Mouse (Mus musculus): Measurements from ENCODE around the gene Hspa2. TPM values are rescaled to one million over a fixed set of nuclear protein-coding genes. Genes with fewer than 3 reads are reported as not detected.

The Hspa2 gene
- total RNA-seq, 2 experiments from 2014 or later: 114 to 117 TPM

GRCm38 (mm10) chr12:76370831-76371571 is 33.0 kb upstream of the Hspa2 start:
- DNase-seq (ENCODE audit: low spot score in 2 of 2): peak; percentile 53
- TF ChIP-seq CTCF (conservative IDR thresholded peaks at IDR 0.05): peak; percentile 41

GRCm38 (mm10) chr12:76372046-76372445 is 31.9 kb upstream of the Hspa2 start:
- H3K27ac ChIP-seq: peak overlapping the region; percentile 99
- no peak for DNase-seq (ENCODE audit: low spot score in 2 of 2)
- peak overlapping the region; percentile 90 for H3K4me3 ChIP-seq
- TF ChIP-seq CTCF (conservative IDR thresholded peaks at IDR 0.05): no peak

More at GRCm38 (mm10) chr12:76370831-76371571, 33.0 kb upstream of the Hspa2 start:
- Histone ChIP-seq H3K27ac (peak overlapping the region; percentile 99), H3K4me3 (peak overlapping the region; percentile 90)

GRCm38 (mm10) chr12:76372881-76373818 is 30.8 kb upstream of the Hspa2 start:
- TF ChIP-seq CTCF (conservative IDR thresholded peaks at IDR 0.05): peak; percentile 39
- no peak for DNase-seq (ENCODE audit: low spot score in 2 of 2)
- Histone ChIP-seq H3K27ac (peak overlapping the region; percentile 7; the same call in 1 of the 2 replicates), H3K4me3 (no peak overlapping the region)

GRCm38 (mm10) chr12:76373991-76374390 is 30.0 kb upstream of the Hspa2 start:
- Histone ChIP-seq H3K4me3 (no peak overlapping the region), H3K27ac (0 out of 2 replicates have a peak overlapping the region, but pooled peaks have one; percentile 7)
- TF ChIP-seq CTCF (conservative IDR thresholded peaks at IDR 0.05): no peak
- DNase-seq (ENCODE audit: low spot score in 2 of 2): no peak

GRCm38 (mm10) chr12:76374911-76375310 is 29.1 kb upstream of the Hspa2 start:
- TF ChIP-seq CTCF (conservative IDR thresholded peaks at IDR 0.05): no peak
- Histone ChIP-seq H3K27ac (no peak overlapping the region), H3K4me3 (no peak overlapping the region)
- DNase-seq (ENCODE audit: low spot score in 2 of 2): no peak

GRCm38 (mm10) chr12:76375506-76375905 is 28.5 kb upstream of the Hspa2 start:
- TF ChIP-seq CTCF (conservative IDR thresholded peaks at IDR 0.05): no peak
- no peak for DNase-seq (ENCODE audit: low spot score in 2 of 2)

GRCm38 (mm10) chr12:76376649-76377048 is 27.3 kb upstream of the Hspa2 start:
- no peak for DNase-seq (ENCODE audit: low spot score in 2 of 2)
- H3K27ac ChIP-seq: peak overlapping the region; percentile 79; the same call in 1 of the 2 replicates
- TF ChIP-seq CTCF (conservative IDR thresholded peaks at IDR 0.05): peak; percentile 79
- no peak overlapping the region for H3K4me3 ChIP-seq

More at GRCm38 (mm10) chr12:76375506-76375905, 28.5 kb upstream of the Hspa2 start:
- Histone ChIP-seq H3K27ac (no peak overlapping the region), H3K4me3 (no peak overlapping the region)

GRCm38 (mm10) chr12:76377059-76377458 is 26.9 kb upstream of the Hspa2 start:
- no peak overlapping the region for H3K4me3 ChIP-seq
- no peak for TF ChIP-seq CTCF (conservative IDR thresholded peaks at IDR 0.05)
- peak overlapping the region; percentile 79; the same call in 1 of the 2 replicates for H3K27ac ChIP-seq
- no peak for DNase-seq (ENCODE audit: low spot score in 2 of 2)

- H3K4me3 ChIP-seq: no peak overlapping the region
- peak overlapping the region; percentile 79 for H3K27ac ChIP-seq
- DNase-seq (ENCODE audit: low spot score in 2 of 2): no peak
- no peak for TF ChIP-seq CTCF (conservative IDR thresholded peaks at IDR 0.05)
Observed at GRCm38 (mm10) chr12:76377726-76378125, 26.2 kb upstream of the Hspa2 start.

- no peak overlapping the region for H3K4me3 ChIP-seq
- peak overlapping the region; percentile 79; the same call in 1 of the 2 replicates for H3K27ac ChIP-seq
- no peak for DNase-seq (ENCODE audit: low spot score in 2 of 2)
- no peak for TF ChIP-seq CTCF (conservative IDR thresholded peaks at IDR 0.05)
Observed at GRCm38 (mm10) chr12:76378556-76378955, 25.4 kb upstream of the Hspa2 start.

- Histone ChIP-seq H3K27ac (no peak overlapping the region), H3K4me3 (no peak overlapping the region)
- no peak for TF ChIP-seq CTCF (conservative IDR thresholded peaks at IDR 0.05)
- no peak for DNase-seq (ENCODE audit: low spot score in 2 of 2)
Observed at GRCm38 (mm10) chr12:76380151-76380550, 23.8 kb upstream of the Hspa2 start.

GRCm38 (mm10) chr12:76385342-76385741 is 18.6 kb upstream of the Hspa2 start:
- no peak for DNase-seq (ENCODE audit: low spot score in 2 of 2)
- Histone ChIP-seq H3K27ac (no peak overlapping the region), H3K4me3 (no peak overlapping the region)
- no peak for TF ChIP-seq CTCF (conservative IDR thresholded peaks at IDR 0.05)

- H3K4me3 ChIP-seq: no peak overlapping the region
- H3K27ac ChIP-seq: no peak overlapping the region
- no peak for TF ChIP-seq CTCF (conservative IDR thresholded peaks at IDR 0.05)
- DNase-seq (ENCODE audit: low spot score in 2 of 2): no peak
Observed at GRCm38 (mm10) chr12:76388794-76389193, 15.2 kb upstream of the Hspa2 start.

Measured in layer of hippocampus, adult 2 months (tissue).